Mouse (Mus musculus) heart, embryonic 10.5 days (tissue): ENCODE data around the gene Rab3gap2. TPM values are rescaled to one million over a fixed set of nuclear protein-coding genes. Genes with fewer than 3 reads are reported as not detected.
A peak's percentile ranks its signal among the peaks of the same experiment; 100 is the strongest.
"Not testable (repeated sequence)": the region's sequence is repeated elsewhere in the genome, so short reads cannot be mapped to it uniquely, and the experiment has no call there.

Experiments used
- DNase-seq: peaks from one replicate; pipeline ENCODE4 v3.0.0-alpha.2; 2017; ENCODE audit warnings: low spot score
- H3K27ac ChIP-seq: fragments of 300-500 bp; sonication (generic); 2 replicates; pipeline ENCODE4 v1.5.1; 2016; ENCODE audit warnings: mild to moderate bottlenecking
- H3K27me3 ChIP-seq: fragments of 300-500 bp; sonication (generic); 2 replicates; pipeline ENCODE4 v1.6.1; 2016; ENCODE audit warnings: mild to moderate bottlenecking; ENCODE audit not compliant: poor library complexity, insufficient read depth, severe bottlenecking
- H3K36me3 ChIP-seq: fragments of 300-500 bp; sonication (generic); 2 replicates; pipeline ENCODE4 v1.6.1; 2016; ENCODE audit warnings: mild to moderate bottlenecking, moderate library complexity
- H3K4me1 ChIP-seq: fragments of 300-500 bp; sonication (generic); 2 replicates; pipeline ENCODE4 v1.6.1; 2016; ENCODE audit warnings: mild to moderate bottlenecking
- H3K4me3 ChIP-seq: fragments of 300-500 bp; sonication (generic); 2 replicates; pipeline ENCODE4 v1.5.1; 2016; ENCODE audit warnings: mild to moderate bottlenecking, moderate library complexity
- H3K9me3 ChIP-seq: fragments of 300-500 bp; sonication (generic); 2 replicates; pipeline ENCODE4 v1.6.1; 2016; ENCODE audit warnings: mild to moderate bottlenecking, moderate library complexity
- WGBS: fragments of 180-500 bp; shearing (Covaris S2); methylation state at CpG from one replicate; pipeline ENCODE4 v1.1.7; 2016; 5-methylcytosine and 5-hydroxymethylcytosine counted together
- polyA plus RNA-seq: library from polyadenylated mRNA; unstranded; fragments of >200 nt; fragmentation: Nextera tagmentation; extraction: Ambion mirVana; gene quantifications from 2 replicates; pipeline ENCODE4 v1.2.1, GENCODE M21; 2016

Gene Rab3gap2
- polyA plus RNA-seq, 1 experiment from 2014 or later: 19.2 TPM

- peaks cover 77% of the 10 kb centered on the region for H3K36me3 ChIP-seq
- 90% methylated on average over 7 of the region's 7 CpGs for WGBS
Measured at GRCm38 (mm10) chr1:185296850-185297249, 92.9 kb downstream of the Rab3gap2 start.

GRCm38 (mm10) chr1:185298496-185298895, 94.6 kb downstream of the Rab3gap2 start:
- WGBS: 91% methylated on average over 8 of the region's 8 CpGs
- Histone ChIP-seq H3K36me3 (peaks cover 76% of the 10 kb centered on the region), H3K4me1 (no peaks in the 10 kb centered on the region), H3K27me3 (no peaks in the 10 kb centered on the region), H3K9me3 (no peaks in the 10 kb centered on the region), H3K4me3 (no peak overlapping the region), H3K27ac (no peak overlapping the region)
- no peak for DNase-seq

More at GRCm38 (mm10) chr1:185296850-185297249, 92.9 kb downstream of the Rab3gap2 start:
- H3K27me3 ChIP-seq: no peaks in the 10 kb centered on the region
- no peak overlapping the region for H3K27ac ChIP-seq
- H3K4me1 ChIP-seq: no peaks in the 10 kb centered on the region
- no peak for DNase-seq
- no peak overlapping the region for H3K4me3 ChIP-seq
- H3K9me3 ChIP-seq: no peaks in the 10 kb centered on the region

- Histone ChIP-seq H3K27me3 (no peaks in the 10 kb centered on the region), H3K4me1 (no peaks in the 10 kb centered on the region), H3K27ac (no peak overlapping the region), H3K36me3 (peaks cover 57% of the 10 kb centered on the region), H3K9me3 (no peaks in the 10 kb centered on the region), H3K4me3 (no peak overlapping the region)
- peak; percentile 61 for DNase-seq
- WGBS: 93% methylated on average over 6 of the region's 6 CpGs
Measured at GRCm38 (mm10) chr1:185302816-185303215, 98.9 kb downstream of the Rab3gap2 start.

GRCm38 (mm10) chr1:185306836-185307235, 102.9 kb downstream of the Rab3gap2 start:
- H3K9me3 ChIP-seq: no peaks in the 10 kb centered on the region
- 96% methylated on average over 12 of the region's 12 CpGs for WGBS
- no peak overlapping the region for H3K4me3 ChIP-seq
- peak; percentile 69 for DNase-seq
- H3K27ac ChIP-seq: no peak overlapping the region
- H3K4me1 ChIP-seq: peaks cover 6% of the 10 kb centered on the region
- no peaks in the 10 kb centered on the region for H3K27me3 ChIP-seq
- H3K36me3 ChIP-seq: peaks cover 45% of the 10 kb centered on the region

DNA sequence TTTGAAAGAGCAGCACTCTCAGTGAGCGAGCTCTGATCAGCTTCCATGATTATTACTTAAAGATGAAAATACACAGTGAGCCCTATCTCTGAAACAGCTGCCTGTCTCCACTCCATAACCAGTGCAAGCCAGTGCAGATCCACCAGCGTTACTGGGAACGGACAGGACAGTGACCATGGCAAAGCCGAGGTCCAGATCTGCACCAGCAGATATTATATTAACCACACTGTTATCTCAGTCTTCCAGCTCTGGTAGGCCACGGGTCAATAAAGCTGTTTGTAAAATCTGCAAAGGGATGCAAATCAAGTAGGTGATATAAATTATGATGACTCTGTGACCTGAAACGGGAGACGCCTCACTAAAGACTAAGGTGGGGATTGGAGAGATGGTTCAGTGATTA, 103.7 kb downstream of the Rab3gap2 start:
- no peak for DNase-seq
- H3K4me3 ChIP-seq: no peak overlapping the region
- H3K36me3 ChIP-seq: peaks cover 42% of the 10 kb centered on the region
- 95% methylated on average over 7 of the region's 7 CpGs for WGBS
- peaks cover 12% of the 10 kb centered on the region for H3K4me1 ChIP-seq
- no peaks in the 10 kb centered on the region for H3K27me3 ChIP-seq
- H3K27ac ChIP-seq: no peak overlapping the region
- no peaks in the 10 kb centered on the region for H3K9me3 ChIP-seq

GRCm38 (mm10) chr1:185308334-185308733, 104.4 kb downstream of the Rab3gap2 start:
- H3K4me1 ChIP-seq: peaks cover 12% of the 10 kb centered on the region
- WGBS: 96% methylated on average over 2 of the region's 2 CpGs

DNA sequence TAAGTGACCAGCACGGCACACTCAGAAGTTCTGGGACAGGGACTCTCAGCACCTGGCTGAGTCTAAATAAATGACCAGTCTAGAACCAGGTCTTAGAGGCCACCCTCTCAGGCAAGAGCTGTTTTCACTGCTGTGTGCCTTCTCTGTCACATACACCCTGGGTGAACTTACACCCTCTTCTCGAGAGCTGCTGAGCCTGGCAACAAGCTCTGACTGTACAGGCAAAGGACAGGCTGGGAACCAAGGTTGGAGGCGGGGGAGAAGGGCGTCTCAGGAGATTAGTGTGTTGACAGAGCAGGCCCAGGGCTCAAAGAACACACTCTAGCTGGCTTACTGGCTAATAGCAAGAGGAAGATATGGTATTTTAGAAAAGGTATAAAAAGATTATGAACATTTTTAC, 105.0 kb downstream of the Rab3gap2 start:
- peaks cover 44% of the 10 kb centered on the region for H3K36me3 ChIP-seq
- WGBS: 39% methylated on average over 4 of the region's 4 CpGs

More at GRCm38 (mm10) chr1:185308334-185308733, 104.4 kb downstream of the Rab3gap2 start:
- 0 out of 2 replicates have a peak overlapping the region, but pooled peaks have one; percentile 29 for H3K27ac ChIP-seq
- no peak for DNase-seq
- no peak overlapping the region for H3K4me3 ChIP-seq
- H3K9me3 ChIP-seq: no peaks in the 10 kb centered on the region
- no peaks in the 10 kb centered on the region for H3K27me3 ChIP-seq
- peaks cover 41% of the 10 kb centered on the region for H3K36me3 ChIP-seq

DNA sequence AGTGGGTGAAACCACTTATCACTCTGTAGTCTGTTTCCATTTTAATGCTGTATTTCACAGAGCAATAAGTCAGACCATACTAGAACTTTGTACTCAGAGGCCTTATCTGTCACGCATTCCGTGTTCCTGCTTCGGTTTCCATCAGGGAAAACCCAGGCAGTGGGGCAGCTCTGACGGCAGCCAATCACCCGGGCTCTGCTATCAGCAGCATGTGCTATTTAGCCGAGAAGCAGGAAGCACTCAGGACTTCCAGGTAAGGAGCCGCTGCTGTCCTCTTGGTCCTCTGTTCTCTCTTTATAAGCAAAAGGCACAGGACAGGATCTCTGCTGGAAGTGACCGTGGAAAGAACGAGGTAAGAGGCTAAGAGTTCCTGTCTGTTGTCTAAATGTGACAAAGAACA, 108.0 kb downstream of the Rab3gap2 start:
- no peaks in the 10 kb centered on the region for H3K9me3 ChIP-seq
- H3K4me3 ChIP-seq: 0 out of 2 replicates have a peak overlapping the region, but pooled peaks have one; percentile 2
- peak; percentile 83 for DNase-seq
- peaks cover 12% of the 10 kb centered on the region for H3K4me1 ChIP-seq
- no peaks in the 10 kb centered on the region for H3K27me3 ChIP-seq
- peak overlapping the region; percentile 42; the same call in 1 of the 2 replicates for H3K27ac ChIP-seq
- H3K36me3 ChIP-seq: peaks cover 52% of the 10 kb centered on the region
- WGBS: 34% methylated on average over 9 of the region's 9 CpGs

More for the DNA sequence above, 105.0 kb downstream of the Rab3gap2 start:
- peak; percentile 82 for DNase-seq
- H3K27ac ChIP-seq: peak overlapping the region; percentile 29; the same call in 1 of the 2 replicates
- H3K9me3 ChIP-seq: no peaks in the 10 kb centered on the region
- no peak overlapping the region for H3K4me3 ChIP-seq
- H3K27me3 ChIP-seq: no peaks in the 10 kb centered on the region
- H3K4me1 ChIP-seq: peaks cover 12% of the 10 kb centered on the region

GRCm38 (mm10) chr1:185314546-185314945, 110.6 kb downstream of the Rab3gap2 start:
- Histone ChIP-seq H3K9me3 (no peaks in the 10 kb centered on the region), H3K27ac (no peak overlapping the region), H3K36me3 (peaks cover 59% of the 10 kb centered on the region), H3K4me3 (no peak overlapping the region), H3K4me1 (peaks cover 6% of the 10 kb centered on the region; the same call in 1 of the 2 replicates), H3K27me3 (no peaks in the 10 kb centered on the region)
- DNase-seq: no peak
- WGBS: 94% methylated on average over 4 of the region's 4 CpGs

- WGBS: 92% methylated on average over 16 of the region's 16 CpGs
- DNase-seq: no peak
- no peaks in the 10 kb centered on the region for H3K27me3 ChIP-seq
- H3K9me3 ChIP-seq: no peaks in the 10 kb centered on the region
- H3K4me1 ChIP-seq: peaks cover 6% of the 10 kb centered on the region; the same call in 1 of the 2 replicates
- no peak overlapping the region for H3K27ac ChIP-seq
- peaks cover 69% of the 10 kb centered on the region for H3K36me3 ChIP-seq
- H3K4me3 ChIP-seq: no peak overlapping the region
Measured at GRCm38 (mm10) chr1:185315846-185316568, 112.1 kb downstream of the Rab3gap2 start.

DNA sequence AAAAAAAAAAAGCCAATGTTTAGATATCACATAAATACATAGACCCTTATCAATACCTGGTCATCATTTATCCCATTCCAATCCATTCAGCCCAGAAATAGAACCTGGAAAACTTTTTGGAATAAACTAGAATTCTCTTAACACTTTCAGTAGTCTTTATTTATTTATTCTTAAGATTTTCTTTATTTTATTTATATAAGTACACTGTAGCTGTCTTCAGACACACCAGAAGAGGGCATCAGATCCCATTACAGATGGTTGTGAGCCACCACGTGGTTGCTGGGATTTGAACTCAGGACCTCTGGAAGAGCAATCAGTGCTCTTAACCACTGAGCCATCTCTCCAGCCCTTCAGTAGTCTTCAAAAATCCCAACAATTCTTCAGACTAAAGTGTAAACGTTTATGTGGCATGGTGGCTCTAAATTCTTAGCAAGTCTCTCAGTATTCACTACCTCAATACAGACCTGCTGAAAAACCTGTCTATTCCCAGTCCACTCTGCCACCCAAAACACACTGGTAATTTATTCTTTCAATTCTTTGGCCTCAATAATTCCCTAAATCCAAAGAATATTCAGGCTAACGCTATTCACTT, 123.9 kb downstream of the Rab3gap2 start:
- Histone ChIP-seq H3K4me3 (peak overlapping the region; percentile 86), H3K4me1 (peaks cover 15% of the 10 kb centered on the region), H3K27ac (peak overlapping the region; percentile 96; the same call in 1 of the 2 replicates), H3K36me3 (peaks cover 43% of the 10 kb centered on the region)
- not testable (repeated sequence) for DNase-seq, H3K9me3 ChIP-seq, H3K27me3 ChIP-seq
- 58% methylated on average over 3 of the region's 3 CpGs for WGBS

DNA sequence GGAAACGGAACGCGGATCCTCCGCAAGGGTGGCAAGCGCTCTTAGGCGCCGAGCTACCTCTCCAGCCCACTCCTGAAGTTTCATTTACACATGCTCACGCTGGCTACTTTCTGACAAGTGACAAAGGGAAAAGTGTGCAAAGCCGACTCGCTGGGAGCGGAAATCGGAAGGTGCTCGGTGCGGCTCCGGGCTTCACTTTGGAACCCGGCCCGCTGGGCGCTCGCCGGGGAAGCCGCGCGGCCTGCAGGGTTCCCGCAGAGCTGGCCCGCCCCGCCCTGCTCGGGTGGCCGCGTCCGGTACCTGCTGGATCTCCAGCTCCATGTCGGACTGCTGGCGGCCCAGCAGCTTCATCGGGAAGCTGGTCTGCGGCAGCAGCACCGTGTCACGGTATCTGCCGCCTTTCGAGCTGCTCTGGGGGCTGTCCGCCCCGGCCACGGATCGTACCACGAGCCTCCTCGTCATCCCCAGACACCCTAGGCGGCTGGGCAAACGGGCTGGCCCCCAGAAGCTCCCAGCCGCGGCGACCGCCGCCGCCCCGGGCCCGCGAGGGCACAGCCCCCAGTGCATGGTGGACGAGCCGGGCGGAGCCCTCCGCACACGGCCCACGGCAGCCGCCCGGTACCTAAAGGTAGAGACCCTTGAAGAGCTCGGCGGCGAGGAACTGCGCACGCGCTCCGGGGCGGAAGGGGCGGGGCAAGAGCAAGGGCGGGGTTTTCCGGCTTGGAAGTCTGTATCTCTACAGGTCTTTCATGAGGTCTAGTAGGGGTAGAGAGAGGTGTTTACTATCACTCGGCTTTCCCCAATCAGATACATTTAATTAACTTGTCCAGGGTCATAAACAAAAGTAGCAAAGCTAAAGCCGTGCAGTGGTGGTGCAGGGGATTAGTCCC, 125.0 kb downstream of the Rab3gap2 start, which contains the start of gene Iars2:
TSS of gene Iars2 (minus strand) at position 676 of the 890 bp plus-strand sequence.
- Histone ChIP-seq H3K27me3 (no peaks in the 10 kb centered on the region), H3K9me3 (no peaks in the 10 kb centered on the region), H3K36me3 (peaks cover 32% of the 10 kb centered on the region), H3K27ac (peak within 1 kb of the TSS; percentile 96), H3K4me3 (peak within 1 kb of the TSS; percentile 86), H3K4me1 (peaks cover 20% of the 10 kb centered on the region)
- DNase-seq: peak; percentile 97
- WGBS: under 1% methylated on average over 76 of the region's 76 CpGs
